Mouse (Mus musculus) G1E (cell line): ENCODE measurements around the gene Ccdc61. TPM values are rescaled to one million over a fixed set of nuclear protein-coding genes. Genes with fewer than 3 reads are reported as not detected.

Experiments
- ATAC-seq: 2 replicates; pipeline ENCODE4 v1.8.0; 2016; ENCODE audit warnings: mild to moderate bottlenecking; ENCODE audit not compliant: insufficient number of reproducible peaks, poor library complexity, low FRiP score, severe bottlenecking; ENCODE audit errors: extremely low read depth
- DNase-seq: peaks from one replicate; pipeline ENCODE4 v3.0.0; 2012; ENCODE audit warnings: low spot score
- H3K27me3 ChIP-seq: 2 replicates; pipeline ENCODE4 v1.6.1; 2012; ENCODE audit warnings: mild to moderate bottlenecking, low read length, inconsistent platforms; ENCODE audit not compliant: insufficient read depth
- H3K36me3 ChIP-seq: replicated peaks from 2 replicates; pipeline ENCODE3; 2012; ENCODE audit warnings: mild to moderate bottlenecking, inconsistent platforms
- H3K4me1 ChIP-seq: 2 replicates; pipeline ENCODE4 v1.6.1; 2012; ENCODE audit warnings: low read depth, low read length, inconsistent platforms, mixed read lengths; ENCODE audit not compliant: insufficient read depth
- H3K4me3 ChIP-seq: 2 replicates; pipeline ENCODE4 v1.5.1; 2012; ENCODE audit warnings: low read depth, mild to moderate bottlenecking, inconsistent platforms, low read length, moderate library complexity, mixed read lengths
- H3K9me3 ChIP-seq: replicated peaks from 2 replicates; pipeline ENCODE4 v1.6.1; 2012; ENCODE audit warnings: inconsistent platforms
- CTCF ChIP-seq: IDR thresholded peaks from 2 replicates; pipeline ENCODE4 v1.5.1; 2012; ENCODE audit warnings: low read depth, low read length, inconsistent platforms, mixed read lengths
- GATA1 ChIP-seq: IDR thresholded peaks from 2 replicates; pipeline ENCODE4 v1.6.1; 2012; ENCODE audit warnings: borderline replicate concordance, low read length, inconsistent platforms, mixed read lengths
- GATA2 ChIP-seq: IDR thresholded peaks from 2 replicates; pipeline ENCODE4 v1.6.1; 2012; ENCODE audit warnings: low read depth, low read length, inconsistent platforms, borderline replicate concordance
- POLR2AphosphoS5 ChIP-seq: IDR thresholded peaks from 2 replicates; pipeline ENCODE4 v1.6.1; 2012; ENCODE audit warnings: low read depth, low read length, inconsistent platforms; ENCODE audit not compliant: insufficient replicate concordance
- TAL1 ChIP-seq: conservative IDR thresholded peaks from 2 replicates; pipeline ENCODE4 v1.6.1; 2012; ENCODE audit warnings: low read depth, low read length, inconsistent platforms, mixed read lengths
- polyA plus RNA-seq: library from polyadenylated mRNA; stranded (reverse); fragments of >175 nt; gene quantifications from 2 replicates; pipeline ENCODE4 v1.2.3, GENCODE M21; 2012
- total RNA-seq, 2 experiments: library from RNA; stranded (forward) in 1 of 2; stranded (reverse) in 1 of 2; fragments of 200-1000 nt in 1 of 2; fragments of >200 nt in 1 of 2; fragmentation: Nextera tagmentation in 1 of 2; gene quantifications; 2 replicates each; pipeline ENCODE4 v1.2.3; 2014 to 2017

The Ccdc61 gene
- total and polyA plus RNA-seq, 3 experiments: 9.4 to 47.9 (median 9.6) TPM

- Histone ChIP-seq H3K36me3 (no peaks in the 10 kb centered on the region), H3K4me3 (no peak overlapping the region), H3K4me1 (no peaks in the 10 kb centered on the region; the same call in 1 of the 2 replicates), H3K27me3 (peaks cover 10% of the 10 kb centered on the region), H3K9me3 (no peaks in the 10 kb centered on the region)
- TF ChIP-seq TAL1 (no peak), CTCF (no peak), GATA1 (no peak)
- no peak for ATAC-seq
- no peak for DNase-seq
Observed at GRCm38 (mm10) chr7:18926041-18926790, 16.0 kb upstream of the Ccdc61 start.

GRCm38 (mm10) chr7:18925162-18925938, 15.1 kb upstream of the Ccdc61 start, which contains the start of gene Nova2:
Gene Nova2, plus strand, starts transcription at chr7:18925888.
- DNase-seq: no peak
- TF ChIP-seq CTCF (no peak), GATA1 (no peak), POLR2AphosphoS5 (no peak), TAL1 (no peak), GATA2 (no peak)
- ATAC-seq: no peak; the same call in 1 of the 2 replicates
- H3K27me3 ChIP-seq: peaks cover 13% of the 10 kb centered on the region
- H3K4me1 ChIP-seq: peaks cover 3% of the 10 kb centered on the region; the same call in 1 of the 2 replicates
- H3K9me3 ChIP-seq: no peaks in the 10 kb centered on the region
- no peak within 1 kb of the TSS for H3K4me3 ChIP-seq
- no peaks in the 10 kb centered on the region for H3K36me3 ChIP-seq

GRCm38 (mm10) chr7:18924321-18924720, 14.1 kb upstream of the Ccdc61 start:
- DNase-seq (no peak), ATAC-seq (no peak)
- Histone ChIP-seq H3K9me3 (no peaks in the 10 kb centered on the region), H3K27me3 (peaks cover 13% of the 10 kb centered on the region), H3K4me1 (peaks cover 3% of the 10 kb centered on the region; the same call in 1 of the 2 replicates), H3K4me3 (no peak overlapping the region), H3K36me3 (no peaks in the 10 kb centered on the region)
- no peak for TF ChIP-seq POLR2AphosphoS5
- no peak for TF ChIP-seq GATA1
- no peak for TF ChIP-seq GATA2
- TF ChIP-seq TAL1: no peak
- TF ChIP-seq CTCF: no peak

GRCm38 (mm10) chr7:18923711-18924191, 13.5 kb upstream of the Ccdc61 start:
- H3K4me3 ChIP-seq: no peak overlapping the region
- peaks cover 17% of the 10 kb centered on the region for H3K27me3 ChIP-seq
- H3K9me3 ChIP-seq: no peaks in the 10 kb centered on the region
- ATAC-seq: no peak
- no peaks in the 10 kb centered on the region for H3K36me3 ChIP-seq
- peaks cover 3% of the 10 kb centered on the region; the same call in 1 of the 2 replicates for H3K4me1 ChIP-seq
- TF ChIP-seq GATA2 (no peak), CTCF (no peak), POLR2AphosphoS5 (no peak), GATA1 (no peak), TAL1 (no peak)
- DNase-seq: no peak

GRCm38 (mm10) chr7:18923267-18923666, 13.1 kb upstream of the Ccdc61 start:
- Histone ChIP-seq H3K9me3 (no peaks in the 10 kb centered on the region), H3K36me3 (no peaks in the 10 kb centered on the region), H3K27me3 (peaks cover 17% of the 10 kb centered on the region), H3K4me1 (peaks cover 3% of the 10 kb centered on the region; the same call in 1 of the 2 replicates), H3K4me3 (no peak overlapping the region)
- no peak for ATAC-seq
- TF ChIP-seq GATA2: no peak
- TF ChIP-seq POLR2AphosphoS5: no peak
- TF ChIP-seq CTCF: no peak
- TF ChIP-seq GATA1: no peak
- no peak for TF ChIP-seq TAL1
- DNase-seq: no peak

- Histone ChIP-seq H3K27me3 (peaks cover 17% of the 10 kb centered on the region), H3K4me1 (peaks cover 3% of the 10 kb centered on the region; the same call in 1 of the 2 replicates), H3K36me3 (no peaks in the 10 kb centered on the region), H3K9me3 (no peaks in the 10 kb centered on the region), H3K4me3 (no peak overlapping the region)
- ATAC-seq: no peak
- TF ChIP-seq CTCF (no peak), TAL1 (no peak), GATA1 (no peak), POLR2AphosphoS5 (no peak), GATA2 (no peak)
- DNase-seq: no peak
Observed at GRCm38 (mm10) chr7:18922807-18923206, 12.6 kb upstream of the Ccdc61 start.
